Mouse (Mus musculus) liver, embryonic 14.5 days (tissue): ENCODE data around the gene Vsnl1.

Experiments
- CTCF ChIP-seq: IDR thresholded peaks from 2 replicates; pipeline ENCODE4 v1.5.1; 2016; ENCODE audit warnings: antibody characterized with exemption, low read depth, control low read depth
- EP300 ChIP-seq: IDR thresholded peaks from 2 replicates; pipeline ENCODE4 v1.6.1; 2016; ENCODE audit warnings: antibody characterized with exemption, low read depth

GRCm38 (mm10) chr12:11370056-11370455 is 66.4 kb downstream of the Vsnl1 start:
- TF ChIP-seq EP300 (no peak), CTCF (no peak)
